Comparison of ENCODE assay signal across 17 mouse cellular contexts in genomic region chr5:133715830-133716229, GRCm38 (mm10).
DNase-seq lines count a peak whose midpoint lies in the region; ATAC-seq and TF ChIP-seq lines count a peak whose summit lies in the region.
"Had no signal": no experiment of that assay in that cellular context is flagged by ENCODE, and none has a peak within 500 bp of the region (broad histone marks: within the 10 kb centered on the region; RNA-seq: fewer than 3 reads in every experiment).

No protein-coding gene starts in this region.

- no peaks in the 10 kb centered on the region for H3K27me3 ChIP-seq in intestine, embryonic 15.5 days (replicated peaks)
- H3K27me3 ChIP-seq in intestine, embryonic 16.5 days (replicated peaks; ENCODE audit: control insufficient read depth, insufficient read depth, low read length), result no peaks in the 10 kb centered on the region
- no peaks in the 10 kb centered on the region; the same call in 1 of the 2 replicates for H3K27me3 ChIP-seq in kidney, adult 2 months (replicated peaks; ENCODE audit: control insufficient read depth, insufficient read depth, low read length)
- H3K27me3 ChIP-seq in liver, embryonic 12.5 days (replicated peaks), result no peaks in the 10 kb centered on the region
- H3K27me3 ChIP-seq: embryonic facial prominence, embryonic 12.5 days; forebrain, embryonic 13.5 days; forebrain, embryonic 15.5 days had no signal

- peak; percentile 53; the same call in 1 of the 2 replicates for ATAC-seq in intestine, embryonic 15.5 days
- peak; percentile 82 for ATAC-seq in intestine, embryonic 16.5 days
- no peak for ATAC-seq in liver, embryonic 12.5 days
- ATAC-seq: forebrain, embryonic 13.5 days; forebrain, embryonic 15.5 days; forebrain, postnatal 0 days had no signal

- no peak overlapping the region for H3K9ac ChIP-seq in intestine, embryonic 15.5 days
- H3K9ac ChIP-seq in intestine, embryonic 16.5 days (ENCODE audit: low read depth, low read length), result no peak overlapping the region
- H3K9ac ChIP-seq in liver, embryonic 12.5 days, result no peak overlapping the region
- H3K9ac ChIP-seq: embryonic facial prominence, embryonic 12.5 days; forebrain, embryonic 13.5 days; forebrain, embryonic 15.5 days; forebrain, postnatal 0 days had no signal

- H3K4me2 ChIP-seq in intestine, embryonic 15.5 days (replicated peaks), result no peak overlapping the region
- no peak overlapping the region for H3K4me2 ChIP-seq in intestine, embryonic 16.5 days (ENCODE audit: low read depth, low read length)
- no peak overlapping the region for H3K4me2 ChIP-seq in liver, embryonic 12.5 days
- H3K4me2 ChIP-seq: embryonic facial prominence, embryonic 12.5 days; forebrain, embryonic 13.5 days; forebrain, embryonic 15.5 days had no signal

- no peak for TF ChIP-seq POLR2A in kidney, adult 2 months (IDR thresholded peaks at IDR 0.05; ENCODE audit: low read depth, low read length)

- no peak overlapping the region for H3K4me3 ChIP-seq in intestine, embryonic 15.5 days (replicated peaks)
- H3K4me3 ChIP-seq in intestine, embryonic 16.5 days (ENCODE audit: low read length), result no peak overlapping the region
- no peak overlapping the region for H3K4me3 ChIP-seq in kidney, adult 2 months (ENCODE audit: insufficient read depth, low read depth, low read length)
- no peak overlapping the region for H3K4me3 ChIP-seq in liver, embryonic 12.5 days
- H3K4me3 ChIP-seq: embryonic facial prominence, embryonic 10.5 days; embryonic facial prominence, embryonic 12.5 days; forebrain, embryonic 13.5 days; forebrain, embryonic 15.5 days had no signal

- H3K36me3 ChIP-seq in intestine, embryonic 15.5 days, result no peaks in the 10 kb centered on the region
- H3K36me3 ChIP-seq in intestine, embryonic 16.5 days (ENCODE audit: control insufficient read depth, insufficient read depth, low read length), result no peaks in the 10 kb centered on the region
- no peaks in the 10 kb centered on the region for H3K36me3 ChIP-seq in kidney, adult 2 months (ENCODE audit: control insufficient read depth, insufficient read depth, low read length)
- no peaks in the 10 kb centered on the region for H3K36me3 ChIP-seq in liver, embryonic 12.5 days
- H3K36me3 ChIP-seq: embryonic facial prominence, embryonic 10.5 days; embryonic facial prominence, embryonic 12.5 days; forebrain, embryonic 15.5 days had no signal

- H3K27ac ChIP-seq in intestine, embryonic 15.5 days, result no peak overlapping the region
- H3K27ac ChIP-seq in intestine, embryonic 16.5 days (ENCODE audit: low read length), result no peak overlapping the region
- H3K27ac ChIP-seq in kidney, adult 2 months (ENCODE audit: insufficient read depth, low read depth, low read length), result no peak overlapping the region
- H3K27ac ChIP-seq in liver, embryonic 12.5 days, result no peak overlapping the region
- H3K27ac ChIP-seq: embryonic facial prominence, embryonic 10.5 days; embryonic facial prominence, embryonic 12.5 days; forebrain, embryonic 13.5 days; forebrain, embryonic 15.5 days had no signal

- H3K4me1 ChIP-seq in intestine, embryonic 15.5 days (replicated peaks), result no peaks in the 10 kb centered on the region
- H3K4me1 ChIP-seq in intestine, embryonic 16.5 days (ENCODE audit: control insufficient read depth, insufficient read depth, low read length), result no peaks in the 10 kb centered on the region
- no peaks in the 10 kb centered on the region for H3K4me1 ChIP-seq in kidney, adult 2 months (ENCODE audit: control insufficient read depth, insufficient read depth, low read length)
- H3K4me1 ChIP-seq in liver, embryonic 12.5 days, result no peaks in the 10 kb centered on the region
- H3K4me1 ChIP-seq: embryonic facial prominence, embryonic 10.5 days; embryonic facial prominence, embryonic 12.5 days had no signal

- no peaks in the 10 kb centered on the region for H3K9me3 ChIP-seq in intestine, embryonic 15.5 days
- H3K9me3 ChIP-seq in intestine, embryonic 16.5 days (ENCODE audit: control insufficient read depth, low read length), result no peaks in the 10 kb centered on the region
- peaks cover 13% of the 10 kb centered on the region; the same call in 1 of the 2 replicates for H3K9me3 ChIP-seq in liver, embryonic 12.5 days (replicated peaks)
- H3K9me3 ChIP-seq: embryonic facial prominence, embryonic 10.5 days; embryonic facial prominence, embryonic 12.5 days; forebrain, embryonic 13.5 days; forebrain, embryonic 15.5 days had no signal

- 70% methylated on average over 1 of the region's 1 CpGs for WGBS in intestine, embryonic 15.5 days
- 63% methylated on average over 1 of the region's 1 CpGs for WGBS in intestine, embryonic 16.5 days
- WGBS in kidney, adult 2 months, result 63% methylated on average over 1 of the region's 1 CpGs
- 59% methylated on average over 1 of the region's 1 CpGs for WGBS in liver, embryonic 12.5 days (ENCODE audit: insufficient replicate concordance)

- peak; percentile 13 for DNase-seq in adrenal gland, postnatal 10 days
- DNase-seq in adrenal gland, postnatal 25 days, result no peak
- DNase-seq in kidney, adult 2 months, result no peak
- DNase-seq: cerebellum, adult 11 months; cerebellum, adult 18-20 months; cerebellum, adult 8-10 months; cerebellum, adult 9-11 months; cerebellum, postnatal 14 days; cerebellum, postnatal 36 days; forebrain, postnatal 0 days had no signal

- no peak for TF ChIP-seq CTCF in kidney, adult 2 months (conservative IDR thresholded peaks at IDR 0.05; ENCODE audit: insufficient read depth, insufficient read length, low read depth, low read length)
